Mouse (Mus musculus): ENCODE data around the gene Clec4b2. TPM values are rescaled to one million over a fixed set of nuclear protein-coding genes. Genes with fewer than 3 reads are reported as not detected.
"Not testable (repeated sequence)": the region's sequence is repeated elsewhere in the genome, so short reads cannot be mapped to it uniquely, and the experiment has no call there.

The Clec4b2 gene
- polyA plus RNA-seq, 1 experiment from 2014 or later, result not detected

GRCm38 (mm10) chr6:123184862-123185261, 12.2 kb downstream of the Clec4b2 start:
- not testable (repeated sequence) for DNase-seq (ENCODE audit: low spot score); H3K36me3 ChIP-seq (ENCODE audit: insufficient read depth, low read length); H3K27me3 ChIP-seq (ENCODE audit: insufficient read depth, low read length); H3K4me2 ChIP-seq (ENCODE audit: low read length); H3K4me3 ChIP-seq (replicated peaks; ENCODE audit: low read depth, low read length); H3K9me3 ChIP-seq (replicated peaks; ENCODE audit: low read length); H3K4me1 ChIP-seq (replicated peaks; ENCODE audit: insufficient read depth, low read length); H3K27ac ChIP-seq; H3K9ac ChIP-seq (ENCODE audit: low read depth, low read length); ATAC-seq (replicated peaks; ENCODE audit: low FRiP score, low read depth)
- peak; percentile 38; the same call in 1 of the 2 replicates for TF ChIP-seq CTCF (IDR thresholded peaks at IDR 0.05; ENCODE audit: low read depth)
- 71% methylated on average over 2 of the region's 2 CpGs for WGBS

- no peak overlapping the region for H3K4me2 ChIP-seq (ENCODE audit: low read length)
- no peaks in the 10 kb centered on the region for H3K36me3 ChIP-seq (ENCODE audit: insufficient read depth, low read length)
- DNase-seq (ENCODE audit: low spot score), result no peak
- no peak for TF ChIP-seq CTCF (IDR thresholded peaks at IDR 0.05; ENCODE audit: low read depth)
- WGBS, result 77% methylated on average over 1 of the region's 1 CpGs
- H3K9ac ChIP-seq (ENCODE audit: low read depth, low read length), result no peak overlapping the region
- H3K9me3 ChIP-seq (replicated peaks; ENCODE audit: low read length), result no peaks in the 10 kb centered on the region
- no peaks in the 10 kb centered on the region for H3K4me1 ChIP-seq (replicated peaks; ENCODE audit: insufficient read depth, low read length)
- no peak overlapping the region for H3K27ac ChIP-seq
- H3K4me3 ChIP-seq (replicated peaks; ENCODE audit: low read depth, low read length), result no peak overlapping the region
- no peak for ATAC-seq (replicated peaks; ENCODE audit: low FRiP score, low read depth)
- H3K27me3 ChIP-seq (ENCODE audit: insufficient read depth, low read length), result no peaks in the 10 kb centered on the region
Observed at GRCm38 (mm10) chr6:123207187-123208076, 34.7 kb downstream of the Clec4b2 start.

GRCm38 (mm10) chr6:123208077-123208439, 35.4 kb downstream of the Clec4b2 start:
- not testable (repeated sequence) for H3K27me3 ChIP-seq (ENCODE audit: insufficient read depth, low read length); H3K36me3 ChIP-seq (ENCODE audit: insufficient read depth, low read length); H3K4me2 ChIP-seq (ENCODE audit: low read length); H3K27ac ChIP-seq; H3K4me1 ChIP-seq (replicated peaks; ENCODE audit: insufficient read depth, low read length); H3K9me3 ChIP-seq (replicated peaks; ENCODE audit: low read length); DNase-seq (ENCODE audit: low spot score); ATAC-seq (replicated peaks; ENCODE audit: low FRiP score, low read depth); H3K4me3 ChIP-seq (replicated peaks; ENCODE audit: low read depth, low read length); H3K9ac ChIP-seq (ENCODE audit: low read depth, low read length)

- no peak overlapping the region for H3K4me3 ChIP-seq (replicated peaks; ENCODE audit: low read depth, low read length)
- H3K27ac ChIP-seq, result no peak overlapping the region
- no peaks in the 10 kb centered on the region for H3K4me1 ChIP-seq (replicated peaks; ENCODE audit: insufficient read depth, low read length)
- DNase-seq (ENCODE audit: low spot score), result no peak
- WGBS, result 72% methylated on average over 1 of the region's 1 CpGs
- H3K27me3 ChIP-seq (ENCODE audit: insufficient read depth, low read length), result no peaks in the 10 kb centered on the region
- no peak overlapping the region for H3K4me2 ChIP-seq (ENCODE audit: low read length)
- no peak for ATAC-seq (replicated peaks; ENCODE audit: low FRiP score, low read depth)
- no peak overlapping the region for H3K9ac ChIP-seq (ENCODE audit: low read depth, low read length)
- no peaks in the 10 kb centered on the region for H3K9me3 ChIP-seq (replicated peaks; ENCODE audit: low read length)
- TF ChIP-seq CTCF (IDR thresholded peaks at IDR 0.05; ENCODE audit: low read depth), result no peak
- no peaks in the 10 kb centered on the region for H3K36me3 ChIP-seq (ENCODE audit: insufficient read depth, low read length)
Observed at GRCm38 (mm10) chr6:123211726-123212125, 39.0 kb downstream of the Clec4b2 start.

GRCm38 (mm10) chr6:123227519-123228166, 55.0 kb downstream of the Clec4b2 start:
- H3K27me3 ChIP-seq (ENCODE audit: insufficient read depth, low read length), result no peaks in the 10 kb centered on the region
- no peaks in the 10 kb centered on the region for H3K4me1 ChIP-seq (replicated peaks; ENCODE audit: insufficient read depth, low read length)
- H3K4me2 ChIP-seq (ENCODE audit: low read length), result no peak overlapping the region
- no peak for ATAC-seq (replicated peaks; ENCODE audit: low FRiP score, low read depth)
- H3K27ac ChIP-seq, result no peak overlapping the region
- H3K36me3 ChIP-seq (ENCODE audit: insufficient read depth, low read length), result no peaks in the 10 kb centered on the region
- H3K4me3 ChIP-seq (replicated peaks; ENCODE audit: low read depth, low read length), result no peak overlapping the region
- TF ChIP-seq CTCF (IDR thresholded peaks at IDR 0.05; ENCODE audit: low read depth), result no peak
- H3K9ac ChIP-seq (ENCODE audit: low read depth, low read length), result no peak overlapping the region
- H3K9me3 ChIP-seq (replicated peaks; ENCODE audit: low read length), result no peaks in the 10 kb centered on the region
- 58% methylated on average over 2 of the region's 2 CpGs for whole genome bisulfite sequencing
- no peak for DNase-seq (ENCODE audit: low spot score)

GRCm38 (mm10) chr6:123229644-123230043, 57.0 kb downstream of the Clec4b2 start, which contains the start of gene Clec4n:
Gene Clec4n, plus strand, starts transcription at chr6:123229843.
- no peak within 1 kb of the TSS for H3K27ac ChIP-seq
- H3K9me3 ChIP-seq (replicated peaks; ENCODE audit: low read length), result no peaks in the 10 kb centered on the region
- H3K27me3 ChIP-seq (ENCODE audit: insufficient read depth, low read length), result no peaks in the 10 kb centered on the region
- no peaks in the 10 kb centered on the region for H3K4me1 ChIP-seq (replicated peaks; ENCODE audit: insufficient read depth, low read length)
- DNase-seq (ENCODE audit: low spot score) (no peak), ATAC-seq (replicated peaks; ENCODE audit: low FRiP score, low read depth) (no peak)
- no peaks in the 10 kb centered on the region for H3K36me3 ChIP-seq (ENCODE audit: insufficient read depth, low read length)
- 68% methylated on average over 3 of the region's 3 CpGs for WGBS
- no peak within 1 kb of the TSS for H3K4me2 ChIP-seq (ENCODE audit: low read length)
- TF ChIP-seq CTCF (IDR thresholded peaks at IDR 0.05; ENCODE audit: low read depth), result no peak
- no peak within 1 kb of the TSS for H3K9ac ChIP-seq (ENCODE audit: low read depth, low read length)
- no peak within 1 kb of the TSS for H3K4me3 ChIP-seq (replicated peaks; ENCODE audit: low read depth, low read length)

Data from kidney, postnatal 0 days (tissue).